Mouse (Mus musculus) limb, embryonic 14.5 days (tissue): ENCODE measurements around the gene Rnase13. TPM values are rescaled to one million over a fixed set of nuclear protein-coding genes. Genes with fewer than 3 reads are reported as not detected.
A peak's percentile ranks its signal among the peaks of the same experiment; 100 is the strongest.

Experiments
- ATAC-seq: fragments of 200-750 bp; cut with Nextera tagmentation; 2 replicates; pipeline ENCODE4 v1.8.0; 2017; ENCODE audit warnings: low read depth, moderate number of reproducible peaks, moderate TSS enrichment; ENCODE audit not compliant: low FRiP score
- DNase-seq: peaks from one replicate; pipeline ENCODE4 v3.0.0-alpha.2; 2015; ENCODE audit warnings: low spot score
- H3K27ac ChIP-seq: fragments of 300-500 bp; sonication (generic); replicated peaks from 2 replicates; pipeline ENCODE4 v1.5.1; 2014; ENCODE audit warnings: low read depth, mild to moderate bottlenecking, low read length, moderate library complexity, mixed read lengths
- H3K27me3 ChIP-seq: fragments of 300-500 bp; sonication (generic); 2 replicates; pipeline ENCODE4 v1.6.1; 2014; ENCODE audit warnings: low read length, mixed read lengths; ENCODE audit not compliant: control insufficient read depth, insufficient read depth
- H3K36me3 ChIP-seq: fragments of 300-500 bp; sonication (generic); 2 replicates; pipeline ENCODE4 v1.6.1; 2014; ENCODE audit warnings: mild to moderate bottlenecking, low read length, moderate library complexity, mixed read lengths; ENCODE audit not compliant: control insufficient read depth, insufficient read depth
- H3K4me1 ChIP-seq: fragments of 300-500 bp; sonication (generic); 2 replicates; pipeline ENCODE4 v1.6.1; 2014; ENCODE audit warnings: antibody characterized with exemption, low read length, mixed read lengths; ENCODE audit not compliant: control insufficient read depth, insufficient read depth
- H3K4me2 ChIP-seq: fragments of 300-500 bp; sonication (generic); replicated peaks from 2 replicates; pipeline ENCODE4 v1.6.1; 2014; ENCODE audit warnings: low read depth, mild to moderate bottlenecking, low read length, moderate library complexity; ENCODE audit not compliant: severe bottlenecking
- H3K4me3 ChIP-seq: fragments of 300-500 bp; sonication (generic); replicated peaks from 2 replicates; pipeline ENCODE4 v1.5.1; 2014; ENCODE audit warnings: low read length
- H3K9ac ChIP-seq: fragments of 300-500 bp; sonication (generic); 2 replicates; pipeline ENCODE4 v1.6.1; 2014; ENCODE audit warnings: mild to moderate bottlenecking, low read depth, low read length, moderate library complexity; ENCODE audit not compliant: severe bottlenecking
- H3K9me3 ChIP-seq: fragments of 300-500 bp; sonication (generic); 2 replicates; pipeline ENCODE4 v1.6.1; 2016; ENCODE audit warnings: low read length; ENCODE audit not compliant: control insufficient read depth
- POLR2A ChIP-seq: fragments of 200-500 bp; IDR thresholded peaks from 2 replicates; pipeline ENCODE4 v1.8.0; 2012; ENCODE audit warnings: inconsistent platforms, mild to moderate bottlenecking, moderate library complexity, borderline replicate concordance; ENCODE audit not compliant: insufficient read depth, insufficient read length; ENCODE audit errors: extremely low read depth
- WGBS: fragments of 180-500 bp; shearing (Covaris S2); extraction: QIAGEN DNeasy Blood & Tissue Kit; methylation state at CpG from one replicate; pipeline ENCODE4 v1.1.7; 2014; 5-methylcytosine and 5-hydroxymethylcytosine counted together
- polyA plus RNA-seq, 2 experiments: library from polyadenylated mRNA; depleted of rRNA in 1 of 2; stranded (reverse) in 1 of 2; unstranded in 1 of 2; fragments of >200 nt; fragmentation: Nextera tagmentation in 1 of 2; extraction: Ambion mirVana in 1 of 2; gene quantifications; 2 replicates each; pipeline versions ENCODE4 v1.2.1 to v1.2.3; 2012 to 2014

Gene Rnase13
- polyA plus RNA-seq, 2 experiments = not detected

DNA sequence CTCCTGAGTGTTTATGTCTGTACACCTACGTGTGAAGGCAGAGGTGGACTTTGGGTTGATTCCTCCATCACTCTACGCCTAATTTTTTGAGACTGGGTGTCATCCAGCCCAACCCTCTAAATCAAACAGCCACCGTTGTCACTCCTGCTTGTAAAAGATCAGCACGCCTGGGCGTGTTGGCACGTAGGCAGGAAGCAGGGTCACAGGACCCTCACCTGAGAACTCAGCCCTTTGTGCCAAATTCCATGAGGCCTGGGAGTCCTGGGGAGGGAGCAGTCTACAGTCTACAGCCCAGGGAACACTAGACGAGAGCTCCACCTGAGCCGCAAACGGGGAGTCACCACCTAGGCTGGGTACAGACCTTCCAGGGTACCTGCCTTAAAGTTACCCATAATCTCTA is 18.8 kb downstream of the Rnase13 start:
- no peak for DNase-seq
- Histone ChIP-seq H3K27ac (no peak overlapping the region), H3K4me1 (no peaks in the 10 kb centered on the region), H3K27me3 (no peaks in the 10 kb centered on the region), H3K36me3 (peaks cover 3% of the 10 kb centered on the region; the same call in 1 of the 2 replicates), H3K4me3 (no peak overlapping the region), H3K4me2 (no peak overlapping the region), H3K9ac (no peak overlapping the region), H3K9me3 (no peaks in the 10 kb centered on the region)
- ATAC-seq = no peak
- 80% methylated on average over 9 of the region's 9 CpGs for WGBS
- no peak for TF ChIP-seq POLR2A

- Histone ChIP-seq H3K27me3 (no peaks in the 10 kb centered on the region), H3K4me1 (no peaks in the 10 kb centered on the region), H3K36me3 (peaks cover 3% of the 10 kb centered on the region; the same call in 1 of the 2 replicates), H3K4me3 (no peak overlapping the region), H3K9me3 (no peaks in the 10 kb centered on the region), H3K27ac (no peak overlapping the region), H3K4me2 (no peak overlapping the region), H3K9ac (no peak overlapping the region)
- TF ChIP-seq POLR2A = no peak
- ATAC-seq (peak; percentile 78; the same call in 1 of the 2 replicates), DNase-seq (peak; percentile 62)
- WGBS = 60% methylated on average over 9 of the region's 9 CpGs
Measured at GRCm38 (mm10) chr14:51902806-51903710, 19.5 kb downstream of the Rnase13 start.

DNA sequence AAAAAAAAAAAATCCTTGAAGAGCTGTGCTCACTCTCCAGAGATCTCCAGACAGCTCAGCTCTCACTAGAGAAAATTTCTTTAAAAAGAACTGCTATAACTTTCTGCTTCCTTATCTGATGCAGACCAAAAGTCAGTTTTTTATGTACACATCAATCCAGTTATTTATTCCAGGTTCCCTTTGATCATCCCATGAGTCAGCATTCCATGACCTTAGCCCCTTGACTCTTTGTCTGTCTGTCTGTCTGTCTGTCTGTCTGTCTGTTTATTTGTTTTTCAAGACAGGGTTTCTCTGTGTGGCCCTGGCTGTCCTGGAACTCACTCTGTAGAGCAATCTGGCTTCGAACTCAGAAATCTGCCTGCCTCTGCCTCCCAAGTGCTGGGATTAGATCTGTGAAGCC is 23.2 kb downstream of the Rnase13 start:
- ATAC-seq (no peak), DNase-seq (no peak)
- Histone ChIP-seq H3K27ac (no peak overlapping the region), H3K4me1 (no peaks in the 10 kb centered on the region), H3K27me3 (no peaks in the 10 kb centered on the region), H3K9ac (no peak overlapping the region), H3K4me3 (no peak overlapping the region), H3K36me3 (no peaks in the 10 kb centered on the region), H3K9me3 (no peaks in the 10 kb centered on the region), H3K4me2 (no peak overlapping the region)
- TF ChIP-seq POLR2A = no peak
- whole genome bisulfite sequencing = 97% methylated on average over 1 of the region's 1 CpGs

- no peak for TF ChIP-seq POLR2A
- WGBS = 80% methylated on average over 8 of the region's 8 CpGs
- Histone ChIP-seq H3K9ac (no peak overlapping the region), H3K4me1 (no peaks in the 10 kb centered on the region), H3K27ac (no peak overlapping the region), H3K27me3 (no peaks in the 10 kb centered on the region), H3K4me2 (no peak overlapping the region), H3K9me3 (no peaks in the 10 kb centered on the region), H3K4me3 (no peak overlapping the region), H3K36me3 (peaks cover 9% of the 10 kb centered on the region)
- no peak for ATAC-seq
- DNase-seq = peak; percentile 19
Measured at GRCm38 (mm10) chr14:51896539-51897170, 25.9 kb downstream of the Rnase13 start.

- DNase-seq (no peak), ATAC-seq (no peak)
- H3K36me3 ChIP-seq = peaks cover 15% of the 10 kb centered on the region
- WGBS = 85% methylated on average over 6 of the region's 6 CpGs
- H3K27me3 ChIP-seq = no peaks in the 10 kb centered on the region
- TF ChIP-seq POLR2A = no peak
- no peak overlapping the region for H3K27ac ChIP-seq
- no peak overlapping the region for H3K4me2 ChIP-seq
- H3K4me1 ChIP-seq = no peaks in the 10 kb centered on the region
- H3K9me3 ChIP-seq = no peaks in the 10 kb centered on the region
- no peak overlapping the region for H3K9ac ChIP-seq
- H3K4me3 ChIP-seq = no peak overlapping the region
Measured at GRCm38 (mm10) chr14:51896019-51896418, 26.6 kb downstream of the Rnase13 start.
